Mouse (Mus musculus): Measurements from ENCODE around the gene Vmn1r188.
"Not testable (repeated sequence)": the region's sequence is repeated elsewhere in the genome, so short reads cannot be mapped to it uniquely, and the experiment has no call there.

The Vmn1r188 gene

GRCm38 (mm10) chr13:22084140-22084539 lies at the start of gene Vmn1r188:
Gene Vmn1r188, plus strand, starts transcription at chr13:22084440.
- not testable (repeated sequence) for DNase-seq (ENCODE audit: low read depth, low spot score)

GRCm38 (mm10) chr13:22034443-22035266 lies 49.6 kb upstream of the Vmn1r188 start:
- no peak for DNase-seq (ENCODE audit: low read depth, low spot score)

GRCm38 (mm10) chr13:22035267-22036148 lies 48.7 kb upstream of the Vmn1r188 start, which contains the start of the genes Hist1h2ah and Hist1h2bk:
Gene Hist1h2ah, minus strand, starts transcription at chr13:22035568.
Gene Hist1h2bk, plus strand, starts transcription at chr13:22035870.
- peak; percentile 85 for DNase-seq (ENCODE audit: low read depth, low spot score)

GRCm38 (mm10) chr13:22036149-22036956 lies 47.9 kb upstream of the Vmn1r188 start:
- no peak for DNase-seq (ENCODE audit: low read depth, low spot score)

- DNase-seq (ENCODE audit: low read depth, low spot score): no peak
Observed at GRCm38 (mm10) chr13:22036986-22037385, 47.3 kb upstream of the Vmn1r188 start.

- DNase-seq (ENCODE audit: low read depth, low spot score): no peak
Observed at GRCm38 (mm10) chr13:22037415-22037814, 46.8 kb upstream of the Vmn1r188 start.

DNA sequence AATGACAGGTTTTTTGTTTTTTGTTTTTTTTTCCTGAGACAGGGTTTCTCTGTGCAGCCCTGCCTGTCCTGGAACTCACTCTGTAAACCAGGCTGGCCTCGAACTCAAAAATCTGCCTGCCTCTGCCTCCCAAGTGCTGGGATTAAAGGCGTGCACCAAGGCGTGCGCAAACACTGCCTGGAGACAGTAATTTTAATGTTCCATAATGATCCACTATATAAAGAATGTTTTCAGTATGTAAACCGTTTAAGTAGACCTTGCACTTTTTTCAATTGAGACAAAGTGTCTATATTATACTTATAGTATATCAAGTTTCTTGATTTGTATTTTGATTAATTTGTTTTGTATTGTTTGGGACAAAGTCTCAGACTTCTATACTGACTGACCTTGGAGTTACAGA lies 44.9 kb upstream of the Vmn1r188 start:
- no peak for DNase-seq (ENCODE audit: low read depth, low spot score)

DNA sequence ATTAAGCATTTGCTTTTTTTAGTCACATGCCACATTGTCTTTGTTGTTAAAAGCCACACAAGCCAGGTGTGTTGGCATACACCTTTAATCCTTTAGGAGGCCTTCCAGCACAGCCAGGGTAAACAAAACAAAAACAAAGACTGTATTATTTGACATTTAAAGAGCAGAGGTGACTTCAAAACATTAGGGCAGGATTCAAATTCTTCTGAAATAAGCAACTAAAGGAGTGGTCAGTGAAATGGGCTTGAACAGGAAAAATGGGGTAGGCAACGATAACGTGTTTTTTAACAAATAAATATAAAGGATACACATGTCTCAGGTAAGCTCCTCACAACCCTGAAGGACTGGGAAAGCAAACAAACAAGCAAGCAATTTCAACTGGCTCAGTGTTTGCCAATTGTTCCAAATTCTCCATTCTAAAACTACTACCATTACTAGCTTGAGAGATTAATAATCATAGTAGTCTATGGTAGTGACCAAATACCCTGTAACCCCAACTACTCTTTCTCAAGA lies 44.2 kb upstream of the Vmn1r188 start:
- DNase-seq (ENCODE audit: low read depth, low spot score): no peak

- no peak for DNase-seq (ENCODE audit: low read depth, low spot score)
Observed at GRCm38 (mm10) chr13:22040464-22041141, 43.6 kb upstream of the Vmn1r188 start.

GRCm38 (mm10) chr13:22041142-22041536 lies 43.1 kb upstream of the Vmn1r188 start, which contains the start of gene Hist1h4i:
Gene Hist1h4i, minus strand, starts transcription at chr13:22041362.
- DNase-seq (ENCODE audit: low read depth, low spot score): peak; percentile 84

GRCm38 (mm10) chr13:22041651-22042567 lies 42.3 kb upstream of the Vmn1r188 start:
- DNase-seq (ENCODE audit: low read depth, low spot score): no peak

DNA sequence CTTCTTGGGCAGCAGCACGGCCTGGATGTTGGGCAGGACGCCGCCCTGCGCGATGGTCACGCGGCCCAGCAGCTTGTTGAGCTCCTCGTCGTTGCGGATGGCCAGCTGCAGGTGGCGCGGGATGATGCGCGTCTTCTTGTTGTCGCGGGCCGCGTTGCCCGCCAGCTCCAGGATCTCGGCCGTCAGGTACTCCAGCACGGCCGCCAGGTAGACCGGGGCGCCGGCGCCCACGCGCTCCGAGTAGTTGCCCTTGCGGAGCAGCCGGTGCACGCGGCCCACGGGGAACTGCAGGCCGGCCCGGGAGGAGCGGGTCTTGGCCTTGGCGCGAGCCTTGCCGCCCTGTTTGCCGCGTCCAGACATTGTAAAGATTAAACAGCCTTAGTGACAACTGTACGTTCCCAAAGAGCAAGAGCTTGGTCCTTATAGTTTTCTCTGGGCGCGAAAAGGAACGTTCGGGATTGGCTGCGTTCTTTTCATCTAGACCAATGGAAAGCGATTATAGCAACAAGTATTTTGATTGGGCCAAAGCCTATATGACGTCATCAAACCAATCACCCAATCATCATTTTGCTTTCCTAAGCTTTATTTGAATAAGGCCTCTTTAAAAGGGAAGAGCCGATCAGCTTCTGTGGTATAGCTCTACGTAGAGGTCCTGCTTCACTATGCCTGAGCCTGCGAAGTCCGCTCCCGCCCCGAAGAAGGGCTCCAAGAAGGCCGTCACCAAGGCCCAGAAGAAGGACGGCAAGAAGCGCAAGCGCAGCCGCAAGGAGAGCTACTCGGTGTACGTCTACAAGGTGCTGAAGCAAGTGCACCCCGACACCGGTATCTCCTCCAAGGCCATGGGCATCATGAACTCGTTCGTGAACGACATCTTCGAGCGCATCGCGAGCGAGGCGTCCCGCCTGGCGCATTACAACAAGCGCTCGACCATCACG lies 41.4 kb upstream of the Vmn1r188 start, which contains the start of the genes Hist1h2ag and Hist1h2bj:
Hist1h2ag (minus strand) TSS at position 377 of the 935 bp plus-strand sequence.
Hist1h2bj (plus strand) TSS at position 647 of the 935 bp plus-strand sequence.
- peak; percentile 95 for DNase-seq (ENCODE audit: low read depth, low spot score)

GRCm38 (mm10) chr13:22043503-22044431 lies 40.5 kb upstream of the Vmn1r188 start:
- no peak for DNase-seq (ENCODE audit: low read depth, low spot score)

- DNase-seq (ENCODE audit: low read depth, low spot score): no peak
Observed at GRCm38 (mm10) chr13:22044432-22045155, 39.6 kb upstream of the Vmn1r188 start.

GRCm38 (mm10) chr13:22045311-22045710 lies 38.9 kb upstream of the Vmn1r188 start:
- no peak for DNase-seq (ENCODE audit: low read depth, low spot score)

- DNase-seq (ENCODE audit: low read depth, low spot score): no peak
Observed at GRCm38 (mm10) chr13:22049041-22049440, 35.2 kb upstream of the Vmn1r188 start.
